Mouse (Mus musculus): Measurements from ENCODE around the gene Mrgprd. TPM values are rescaled to one million over a fixed set of nuclear protein-coding genes. Genes with fewer than 3 reads are reported as not detected.

Gene Mrgprd
- polyA plus RNA-seq, 1 experiment: not detected

DNA sequence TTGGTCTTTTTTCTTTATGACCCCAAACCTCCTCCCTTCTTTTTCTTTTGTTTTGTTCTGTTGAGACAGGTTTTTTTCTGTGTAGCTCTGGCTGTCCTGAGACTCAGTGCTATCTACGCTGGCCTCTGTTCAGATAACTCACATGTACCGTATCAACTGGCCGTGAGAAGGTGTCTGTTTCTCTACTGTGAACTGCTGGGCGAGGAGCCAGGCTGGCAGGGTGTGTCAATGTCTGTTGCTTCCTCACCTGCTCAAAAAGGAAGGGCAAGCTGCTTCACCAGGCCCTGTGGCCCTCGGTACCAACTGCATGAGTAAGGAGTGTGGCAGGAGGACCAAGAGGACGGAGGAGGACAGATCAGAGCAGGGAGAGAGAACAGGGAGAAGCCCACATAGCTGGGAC, 27.2 kb upstream of the Mrgprd start:
- Histone ChIP-seq H3K27ac (ENCODE audit: insufficient read depth, low read length) (no peak overlapping the region), H3K4me3 (ENCODE audit: insufficient read depth, low read length) (no peak overlapping the region), H3K4me1 (ENCODE audit: control insufficient read depth, insufficient read depth, low read length) (peaks cover 1% of the 10 kb centered on the region; the same call in 1 of the 2 replicates)
- no peak for TF ChIP-seq CTCF (IDR thresholded peaks at IDR 0.05; ENCODE audit: extremely low read depth, insufficient read depth, low read length)
- TF ChIP-seq POLR2A (IDR thresholded peaks at IDR 0.05; ENCODE audit: extremely low read depth, insufficient read depth, low read length): no peak

GRCm38 (mm10) chr7:145289302-145289701, 25.3 kb upstream of the Mrgprd start:
- Histone ChIP-seq H3K27ac (ENCODE audit: insufficient read depth, low read length) (no peak overlapping the region), H3K4me3 (ENCODE audit: insufficient read depth, low read length) (no peak overlapping the region), H3K4me1 (ENCODE audit: control insufficient read depth, insufficient read depth, low read length) (peaks cover 1% of the 10 kb centered on the region; the same call in 1 of the 2 replicates)
- peak; percentile 39; the same call in 1 of the 2 replicates for TF ChIP-seq CTCF (IDR thresholded peaks at IDR 0.05; ENCODE audit: extremely low read depth, insufficient read depth, low read length)
- TF ChIP-seq POLR2A (IDR thresholded peaks at IDR 0.05; ENCODE audit: extremely low read depth, insufficient read depth, low read length): no peak

DNA sequence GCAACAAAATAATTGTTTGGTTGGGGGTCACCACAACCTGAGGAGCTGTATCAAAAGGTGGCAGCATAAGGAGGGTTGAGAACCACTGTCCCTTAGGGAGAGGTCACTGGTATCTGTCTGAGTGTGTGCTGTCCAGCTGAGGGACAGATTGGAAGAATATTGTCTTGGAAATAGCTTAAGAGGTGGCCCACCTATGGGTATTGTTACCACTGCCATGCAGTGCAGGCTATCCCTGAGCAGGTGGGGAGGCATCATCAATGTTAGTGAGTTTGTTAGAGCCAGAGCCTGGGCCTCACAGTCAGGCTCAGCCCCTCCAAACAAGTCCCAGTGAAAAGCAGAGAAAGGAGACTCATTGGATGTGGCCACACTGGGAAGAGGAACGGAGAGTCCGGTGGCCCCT, 22.8 kb upstream of the Mrgprd start:
- no peak overlapping the region for H3K27ac ChIP-seq (ENCODE audit: insufficient read depth, low read length)
- TF ChIP-seq POLR2A (IDR thresholded peaks at IDR 0.05; ENCODE audit: extremely low read depth, insufficient read depth, low read length) (no peak), CTCF (IDR thresholded peaks at IDR 0.05; ENCODE audit: extremely low read depth, insufficient read depth, low read length) (no peak)
- H3K4me1 ChIP-seq (ENCODE audit: control insufficient read depth, insufficient read depth, low read length): peaks cover 1% of the 10 kb centered on the region; the same call in 1 of the 2 replicates
- no peak overlapping the region for H3K4me3 ChIP-seq (ENCODE audit: insufficient read depth, low read length)

DNA sequence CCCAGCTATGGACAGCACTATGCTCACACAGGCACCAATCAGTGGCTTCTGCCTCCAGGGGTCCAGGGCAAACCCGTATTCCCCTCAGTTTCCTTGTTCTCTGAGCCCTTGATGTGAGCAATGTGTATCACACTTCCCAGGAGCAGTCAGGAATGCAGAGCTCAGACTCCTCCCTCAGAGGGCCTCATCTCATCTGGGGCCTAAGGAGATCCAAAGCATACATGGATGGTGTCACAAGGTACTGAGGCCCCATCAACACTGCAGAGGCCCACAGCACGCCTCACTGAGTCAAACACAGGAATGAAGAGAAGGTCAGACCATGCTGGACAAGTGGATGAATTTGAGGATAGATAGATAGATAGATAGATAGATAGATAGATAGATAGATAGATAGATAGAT, 21.9 kb upstream of the Mrgprd start:
- no peak overlapping the region for H3K27ac ChIP-seq (ENCODE audit: insufficient read depth, low read length)
- TF ChIP-seq POLR2A (IDR thresholded peaks at IDR 0.05; ENCODE audit: extremely low read depth, insufficient read depth, low read length) (no peak), CTCF (IDR thresholded peaks at IDR 0.05; ENCODE audit: extremely low read depth, insufficient read depth, low read length) (no peak)
- H3K4me1 ChIP-seq (ENCODE audit: control insufficient read depth, insufficient read depth, low read length): peaks cover 1% of the 10 kb centered on the region; the same call in 1 of the 2 replicates

GRCm38 (mm10) chr7:145293859-145294258, 20.8 kb upstream of the Mrgprd start:
- peaks cover 1% of the 10 kb centered on the region; the same call in 1 of the 2 replicates for H3K4me1 ChIP-seq (ENCODE audit: control insufficient read depth, insufficient read depth, low read length)
- H3K4me3 ChIP-seq (ENCODE audit: insufficient read depth, low read length): no peak overlapping the region
- no peak for TF ChIP-seq POLR2A (IDR thresholded peaks at IDR 0.05; ENCODE audit: extremely low read depth, insufficient read depth, low read length)
- TF ChIP-seq CTCF (IDR thresholded peaks at IDR 0.05; ENCODE audit: extremely low read depth, insufficient read depth, low read length): no peak
- H3K27ac ChIP-seq (ENCODE audit: insufficient read depth, low read length): no peak overlapping the region

More for the DNA sequence above, 21.9 kb upstream of the Mrgprd start:
- no peak overlapping the region for H3K4me3 ChIP-seq (ENCODE audit: insufficient read depth, low read length)

- Histone ChIP-seq H3K27ac (ENCODE audit: insufficient read depth, low read length) (no peak overlapping the region), H3K4me3 (ENCODE audit: insufficient read depth, low read length) (no peak overlapping the region), H3K4me1 (ENCODE audit: control insufficient read depth, insufficient read depth, low read length) (peaks cover 4% of the 10 kb centered on the region; the same call in 1 of the 2 replicates)
- TF ChIP-seq CTCF (IDR thresholded peaks at IDR 0.05; ENCODE audit: extremely low read depth, insufficient read depth, low read length) (no peak), POLR2A (IDR thresholded peaks at IDR 0.05; ENCODE audit: extremely low read depth, insufficient read depth, low read length) (no peak)
Observed at GRCm38 (mm10) chr7:145298666-145299490, 15.8 kb upstream of the Mrgprd start.

GRCm38 (mm10) chr7:145299562-145300320, 14.9 kb upstream of the Mrgprd start:
- TF ChIP-seq CTCF (IDR thresholded peaks at IDR 0.05; ENCODE audit: extremely low read depth, insufficient read depth, low read length) (no peak), POLR2A (IDR thresholded peaks at IDR 0.05; ENCODE audit: extremely low read depth, insufficient read depth, low read length) (no peak)
- Histone ChIP-seq H3K4me3 (ENCODE audit: insufficient read depth, low read length) (no peak overlapping the region), H3K4me1 (ENCODE audit: control insufficient read depth, insufficient read depth, low read length) (peaks cover 4% of the 10 kb centered on the region; the same call in 1 of the 2 replicates), H3K27ac (ENCODE audit: insufficient read depth, low read length) (no peak overlapping the region)

DNA sequence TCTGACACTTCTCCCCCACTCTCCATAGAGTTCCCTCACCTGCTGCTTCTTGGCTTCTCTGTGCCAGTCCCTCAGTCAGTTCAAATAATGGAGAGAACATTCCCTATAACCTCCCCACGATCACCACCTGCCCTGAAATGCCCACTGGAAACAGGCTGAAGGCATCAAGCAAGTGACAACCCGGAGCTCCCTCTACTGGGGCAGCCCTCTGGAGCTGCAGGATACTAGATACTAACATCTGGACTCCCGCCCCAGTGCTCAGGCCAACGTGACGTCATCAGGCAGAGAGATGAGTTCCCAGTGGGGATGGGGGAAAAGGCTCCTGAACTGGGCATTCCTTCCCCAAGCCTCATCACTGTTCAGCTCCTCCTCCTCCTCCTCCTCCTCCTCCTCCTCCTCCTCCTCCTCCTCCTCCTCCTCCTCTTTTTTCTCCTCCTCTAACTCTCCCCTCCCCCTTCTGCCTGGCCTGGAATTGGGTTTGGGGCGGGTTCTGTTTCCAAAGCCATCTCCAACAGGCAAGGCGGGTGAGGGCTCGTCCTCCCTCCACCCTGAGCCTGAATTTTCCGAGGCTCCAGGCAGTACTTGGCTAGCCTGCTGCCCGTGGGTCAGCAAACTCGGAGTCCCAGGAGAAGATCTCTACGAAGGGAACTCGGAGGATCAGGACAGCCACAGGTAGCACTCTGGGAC, 14.2 kb upstream of the Mrgprd start, which contains the start of gene Mrgprf:
Gene Mrgprf, plus strand, starts transcription at position 508 of the 687 bp plus-strand sequence.
- Histone ChIP-seq H3K27ac (ENCODE audit: insufficient read depth, low read length) (no peak within 1 kb of the TSS), H3K4me3 (ENCODE audit: insufficient read depth, low read length) (no peak within 1 kb of the TSS), H3K4me1 (ENCODE audit: control insufficient read depth, insufficient read depth, low read length) (peaks cover 4% of the 10 kb centered on the region; the same call in 1 of the 2 replicates)
- TF ChIP-seq POLR2A (IDR thresholded peaks at IDR 0.05; ENCODE audit: extremely low read depth, insufficient read depth, low read length) (no peak), CTCF (IDR thresholded peaks at IDR 0.05; ENCODE audit: extremely low read depth, insufficient read depth, low read length) (0 out of 2 replicates have a peak, but pooled peaks have one; percentile 5)

- Histone ChIP-seq H3K4me1 (ENCODE audit: control insufficient read depth, insufficient read depth, low read length) (peaks cover 4% of the 10 kb centered on the region; the same call in 1 of the 2 replicates), H3K27ac (ENCODE audit: insufficient read depth, low read length) (no peak overlapping the region), H3K4me3 (ENCODE audit: insufficient read depth, low read length) (no peak overlapping the region)
- no peak for TF ChIP-seq CTCF (IDR thresholded peaks at IDR 0.05; ENCODE audit: extremely low read depth, insufficient read depth, low read length)
- TF ChIP-seq POLR2A (IDR thresholded peaks at IDR 0.05; ENCODE audit: extremely low read depth, insufficient read depth, low read length): no peak
Observed at GRCm38 (mm10) chr7:145301008-145301340, 13.7 kb upstream of the Mrgprd start.
